Mouse (Mus musculus): ENCODE results near the gene Kank4. TPM values are rescaled to one million over a fixed set of nuclear protein-coding genes. Genes with fewer than 3 reads are reported as not detected.
A peak's percentile ranks its signal among the peaks of the same experiment; 100 is the strongest.
"Not testable (repeated sequence)": the region's sequence is repeated elsewhere in the genome, so short reads cannot be mapped to it uniquely, and the experiment has no call there.

Kank4 gene
- total RNA-seq, 2 experiments from 2014 or later, result 0.35 to 0.86 TPM

DNA sequence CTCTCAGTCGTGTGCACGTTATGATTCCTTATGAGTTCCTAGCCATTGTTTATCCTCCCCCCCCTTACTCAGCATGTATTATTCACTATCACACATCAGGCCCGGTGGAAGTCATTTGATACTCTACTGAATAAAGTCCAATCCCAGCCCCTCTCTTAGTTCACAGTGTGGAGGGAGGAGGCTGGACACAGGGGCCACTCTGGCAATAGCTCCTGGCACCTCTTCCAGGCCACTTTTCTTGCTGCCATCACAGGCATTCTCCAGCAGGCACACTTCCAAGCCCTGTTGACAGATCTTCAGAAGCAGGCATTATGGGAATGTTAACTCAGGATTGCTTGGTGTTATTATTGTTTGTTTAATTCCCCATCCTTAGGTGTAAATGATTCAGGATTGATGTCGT lies 17.4 kb upstream of the Kank4 start:
- no peak for DNase-seq
- intact Hi-C loops (cut with DNase I), result no loop called here

DNA sequence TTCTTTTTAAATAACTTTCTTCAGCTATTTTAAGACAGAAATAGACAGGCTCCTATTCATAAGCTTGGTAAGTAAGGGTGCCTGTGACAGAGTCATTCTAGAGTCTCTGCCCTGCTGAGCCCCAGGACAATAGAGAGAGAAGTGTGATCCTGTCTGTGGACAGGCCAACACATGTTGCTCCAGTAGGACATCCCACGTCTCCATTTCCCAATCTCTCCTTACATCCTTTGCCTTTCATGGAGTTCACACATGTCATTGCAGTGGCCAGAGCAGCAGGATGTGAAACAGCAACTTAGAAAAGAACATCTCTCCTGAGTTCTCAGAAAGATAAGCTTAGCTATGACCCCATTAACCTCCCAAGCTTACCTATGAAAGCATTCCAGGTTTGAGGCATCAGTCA lies 14.4 kb upstream of the Kank4 start:
- intact Hi-C loops (cut with DNase I), result no loop called here
- no peak for DNase-seq

- no peak for DNase-seq
- intact Hi-C loops (cut with DNase I), result no loop called here
These were observed 9.4 kb upstream of the Kank4 start for GRCm38 (mm10) chr4:98826701-98827100.

- DNase-seq; intact Hi-C loops (cut with DNase I): not testable (repeated sequence)
These were observed 6.4 kb upstream of the Kank4 start, which contains the start of gene I0C0044D17Rik for GRCm38 (mm10) chr4:98823740-98824139. Gene I0C0044D17Rik (minus strand): TSS chr4:98823840.

DNA sequence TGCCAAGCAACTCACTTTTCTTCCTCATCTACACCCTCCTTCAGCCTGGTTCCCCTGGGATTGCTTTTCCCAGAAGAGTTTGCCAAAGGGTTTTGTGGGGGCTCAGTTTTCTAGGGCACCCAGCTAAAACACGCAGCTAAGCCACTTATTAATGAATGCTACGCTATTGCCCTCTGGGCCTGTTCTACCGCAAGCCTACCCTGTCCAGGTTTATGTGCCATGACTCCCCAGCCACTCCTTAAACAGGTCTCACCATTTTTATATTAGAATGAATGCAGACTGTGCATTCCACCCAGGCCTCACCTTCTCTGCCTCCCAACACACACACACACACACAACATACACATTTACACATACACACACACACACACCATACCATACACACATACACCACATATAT lies 5.7 kb upstream of the Kank4 start:
- intact Hi-C loops (cut with DNase I), result no loop called here
- DNase-seq, result no peak

- intact Hi-C loops (cut with DNase I), result no loop called here
These were observed 5.1 kb upstream of the Kank4 start for GRCm38 (mm10) chr4:98822478-98822877.

GRCm38 (mm10) chr4:98819216-98819755 lies 1.9 kb upstream of the Kank4 start:
- DNase-seq, result no peak
- intact Hi-C loops (cut with DNase I), result loop anchor here (5.0 kb wide), 1 partner anchor 57 kb away; no protein-coding TSS in a partner anchor

More at GRCm38 (mm10) chr4:98822478-98822877, 5.1 kb upstream of the Kank4 start:
- no peak for DNase-seq

DNA sequence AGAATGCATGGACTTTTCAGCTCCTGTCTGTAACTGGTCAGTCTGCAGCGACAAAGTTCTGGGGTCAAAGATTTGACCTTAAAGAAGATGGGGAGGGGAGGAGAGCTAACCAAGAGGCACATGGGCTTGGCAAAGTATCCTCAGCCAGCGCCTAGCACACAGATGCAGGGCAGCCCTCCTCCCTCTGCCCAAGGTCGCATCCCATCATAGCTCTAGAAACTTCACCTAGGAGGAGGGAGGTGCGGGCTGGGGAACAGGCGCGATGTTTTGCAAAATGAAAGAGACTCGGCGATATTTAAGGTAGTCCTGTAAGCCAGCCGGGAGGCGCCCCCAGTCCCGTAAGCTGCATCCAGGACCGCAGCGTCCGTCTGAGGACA lies 542 bp downstream of the Kank4 start:
- intact Hi-C loops (cut with DNase I), result loop anchor here (5.0 kb wide), 1 partner anchor 54 kb away; no protein-coding TSS in a partner anchor
- DNase-seq, result no peak

GRCm38 (mm10) chr4:98806306-98806705 lies 11.0 kb downstream of the Kank4 start:
- DNase-seq, result no peak
- intact Hi-C loops (cut with DNase I), result no loop called here

GRCm38 (mm10) chr4:98805291-98806048 lies 11.9 kb downstream of the Kank4 start:
- DNase-seq, result no peak
- intact Hi-C loops (cut with DNase I), result no loop called here

DNA sequence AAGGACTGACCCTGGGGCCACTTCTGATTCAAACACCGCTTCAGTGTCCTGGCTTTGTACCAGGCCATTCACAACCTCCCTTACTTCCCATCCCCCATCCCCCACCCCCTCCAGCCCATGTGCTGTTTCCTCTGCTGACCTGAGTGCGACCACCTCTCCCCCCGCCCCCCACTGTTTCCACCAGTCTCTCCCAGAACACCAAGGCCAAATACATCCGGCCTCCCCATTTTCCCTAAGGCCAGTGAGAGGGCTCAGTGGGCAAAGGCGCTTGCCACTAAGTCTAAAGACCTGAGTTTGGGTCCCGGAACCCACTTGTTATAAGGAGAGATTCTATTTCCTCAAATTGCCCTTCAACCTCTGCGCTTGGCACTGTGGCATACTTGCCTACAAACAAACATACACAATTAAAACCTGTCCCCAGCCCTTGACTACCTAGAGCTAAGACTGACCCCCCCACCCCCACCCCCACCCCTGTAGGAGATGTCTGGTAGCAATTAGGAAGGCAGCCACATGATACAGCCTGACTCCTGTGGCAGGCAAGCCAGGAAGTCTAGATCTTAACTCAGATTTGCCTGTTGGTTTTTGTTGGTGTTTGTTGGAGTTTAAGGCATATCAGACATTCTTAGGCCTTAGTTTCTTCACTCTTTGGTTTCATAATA lies 12.7 kb downstream of the Kank4 start:
- intact Hi-C loops (cut with DNase I), result no loop called here
- no peak for DNase-seq

GRCm38 (mm10) chr4:98801775-98802174 lies 15.6 kb downstream of the Kank4 start:
- DNase-seq, result no peak
- intact Hi-C loops (cut with DNase I), result no loop called here

GRCm38 (mm10) chr4:98800824-98801223 lies 16.5 kb downstream of the Kank4 start:
- no peak for DNase-seq
- intact Hi-C loops (cut with DNase I), result no loop called here

DNA sequence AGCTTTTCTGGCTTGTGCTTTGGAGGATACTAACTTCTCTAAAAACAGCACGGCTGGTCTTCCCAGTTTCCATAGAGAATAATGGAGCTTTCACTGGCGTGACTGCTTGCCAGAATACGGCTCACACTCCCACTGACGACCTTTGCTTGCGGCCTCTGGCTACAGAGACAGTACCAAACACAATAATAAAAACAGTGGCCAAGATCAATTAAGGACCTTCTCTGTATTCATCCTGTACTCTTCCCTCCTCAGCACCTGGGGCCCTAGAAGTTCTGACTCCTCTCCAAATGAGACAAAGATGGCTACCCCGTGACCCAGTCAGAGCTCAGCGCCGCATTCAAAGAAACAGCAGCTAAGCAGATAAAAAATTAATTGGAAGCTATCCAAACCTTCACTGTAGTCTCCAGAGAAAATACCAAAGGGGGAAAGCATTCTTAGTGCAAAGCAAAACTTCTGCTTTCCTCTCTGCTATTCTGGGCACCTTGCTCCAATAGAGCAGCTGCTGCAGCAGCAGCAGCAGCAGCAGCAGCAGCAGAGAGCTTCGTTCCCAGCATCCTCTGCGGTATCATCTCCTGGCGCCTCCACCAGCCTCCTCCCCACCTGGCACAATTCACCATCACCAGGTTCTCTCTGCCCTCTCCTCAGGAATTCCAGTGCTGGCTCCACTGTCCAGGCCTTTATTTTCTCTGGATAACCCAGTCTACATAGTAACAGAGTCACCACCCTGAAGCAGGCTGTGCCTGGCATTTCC lies 20.6 kb downstream of the Kank4 start:
- peak; percentile 7 to 20 for DNase-seq
- intact Hi-C loops (cut with DNase I), result no loop called here

- DNase-seq, result no peak
- intact Hi-C loops (cut with DNase I), result no loop called here
These were observed 22.1 kb downstream of the Kank4 start for GRCm38 (mm10) chr4:98795241-98795640.

GRCm38 (mm10) chr4:98793486-98793885 lies 23.9 kb downstream of the Kank4 start:
- DNase-seq, result no peak
- intact Hi-C loops (cut with DNase I), result no loop called here

- intact Hi-C loops (cut with DNase I), result no loop called here
- DNase-seq, result no peak
These were observed 26.6 kb downstream of the Kank4 start for GRCm38 (mm10) chr4:98790721-98791120.

DNA sequence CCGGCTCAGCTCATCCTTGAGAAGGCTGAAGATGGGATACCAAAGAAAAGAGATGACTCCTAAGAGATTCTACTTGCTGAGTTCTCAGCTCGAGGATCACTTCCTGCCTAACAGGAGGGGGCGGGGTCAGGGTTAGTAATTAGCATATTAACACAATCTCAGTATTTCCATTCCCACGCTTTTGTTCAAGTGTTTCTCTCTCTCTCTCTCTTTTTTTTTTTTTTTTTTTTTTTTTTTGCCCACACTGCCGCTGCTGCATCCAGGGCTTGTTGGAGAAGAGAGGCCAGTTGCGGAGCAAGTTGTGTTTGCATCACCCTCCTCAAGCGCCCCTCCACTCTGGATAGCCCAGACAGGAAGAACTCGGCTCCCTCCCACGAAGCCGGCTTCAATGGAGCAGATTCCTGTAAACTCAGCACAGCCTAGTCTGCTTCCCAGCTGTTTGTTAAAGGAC lies 27.5 kb downstream of the Kank4 start:
- intact Hi-C loops (cut with DNase I), result no loop called here
- DNase-seq, result peak in 1 of 2 experiments; percentile 14

DNA sequence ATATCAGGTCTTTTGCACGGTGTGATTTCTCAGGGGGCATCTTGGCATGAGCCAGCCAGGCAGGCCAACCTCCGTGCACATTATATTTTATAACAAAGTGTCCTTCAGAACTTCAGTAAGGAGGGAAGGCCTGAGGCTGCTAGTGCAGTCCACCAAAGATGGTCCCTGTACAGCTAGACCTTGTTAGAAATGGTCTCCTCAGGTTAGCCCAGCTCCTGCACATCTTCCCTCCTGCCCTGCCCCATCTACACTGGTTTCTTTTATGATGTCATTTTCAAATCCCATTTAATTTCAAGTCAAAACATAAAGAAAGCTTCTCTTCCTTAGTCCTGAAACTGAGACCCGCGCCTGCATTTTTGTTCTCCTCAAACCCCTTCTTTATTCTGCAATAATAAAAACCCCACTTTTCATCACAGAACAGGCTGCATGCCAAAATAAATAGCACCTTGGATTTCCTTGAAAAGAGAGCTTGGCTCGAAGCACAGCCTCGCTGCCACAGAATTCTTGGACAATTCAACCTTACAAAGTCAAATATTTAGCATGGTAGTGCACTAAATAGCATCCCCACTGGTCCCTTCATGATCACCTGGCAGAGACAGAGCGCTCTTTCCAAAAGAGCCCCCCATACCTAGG lies 28.1 kb downstream of the Kank4 start:
- no peak for DNase-seq
- intact Hi-C loops (cut with DNase I), result no loop called here

DNA sequence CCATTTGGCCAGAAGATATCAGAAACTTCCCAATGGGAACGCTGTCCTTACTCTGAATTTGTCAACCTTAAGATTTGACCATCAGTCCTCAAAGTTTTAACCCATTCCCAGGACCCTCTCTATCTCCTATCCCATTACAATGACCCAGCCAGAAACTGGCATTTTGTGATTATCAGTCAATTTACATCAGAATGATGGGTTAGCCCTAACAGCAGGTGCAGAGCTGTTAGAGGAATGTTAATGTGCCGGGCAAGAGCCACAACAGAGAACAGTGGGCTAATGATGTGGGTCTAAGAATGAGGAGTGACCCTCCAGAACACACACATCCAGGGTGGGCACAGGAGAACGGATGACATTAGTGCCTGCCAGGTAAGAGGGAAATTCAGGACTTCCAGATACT lies 31.1 kb downstream of the Kank4 start:
- intact Hi-C loops (cut with DNase I), result no loop called here
- no peak for DNase-seq

GRCm38 (mm10) chr4:98785851-98786250 lies 31.5 kb downstream of the Kank4 start:
- DNase-seq, result no peak
- intact Hi-C loops (cut with DNase I), result no loop called here
